Mouse (Mus musculus) intestine, embryonic 14.5 days (tissue): ENCODE measurements around the gene Mfap3. TPM values are rescaled to one million over a fixed set of nuclear protein-coding genes. Genes with fewer than 3 reads are reported as not detected.
"Not testable (repeated sequence)": the region's sequence is repeated elsewhere in the genome, so short reads cannot be mapped to it uniquely, and the experiment has no call there.

ENCODE experiments used
- ATAC-seq: fragments of 200-750 bp; cut with Nextera tagmentation; replicated peaks from 2 replicates; pipeline ENCODE4 v1.8.0; 2017; ENCODE audit warnings: low read depth, moderate number of reproducible peaks, moderate TSS enrichment, moderate library complexity; ENCODE audit not compliant: low FRiP score, low TSS enrichment
- DNase-seq: peaks from one replicate; pipeline ENCODE4 v3.0.0-alpha.2; 2018; ENCODE audit warnings: low spot score
- H3K27ac ChIP-seq: fragments of 300-500 bp; sonication (generic); 2 replicates; pipeline ENCODE4 v1.5.1; 2014; ENCODE audit warnings: low read depth, mild to moderate bottlenecking, control low read depth
- H3K27me3 ChIP-seq: fragments of 300-500 bp; sonication (generic); replicated peaks from 2 replicates; pipeline ENCODE4 v1.6.1; 2014; ENCODE audit warnings: low read length, control low read depth; ENCODE audit not compliant: control insufficient read depth, insufficient read depth
- H3K36me3 ChIP-seq: fragments of 300-500 bp; sonication (generic); 2 replicates; pipeline ENCODE4 v1.6.1; 2014; ENCODE audit warnings: low read length, control low read depth; ENCODE audit not compliant: control insufficient read depth, insufficient read depth
- H3K4me1 ChIP-seq: fragments of 300-500 bp; sonication (generic); replicated peaks from 2 replicates; pipeline ENCODE4 v1.6.1; 2014; ENCODE audit warnings: low read length, control low read depth, mixed read lengths; ENCODE audit not compliant: control insufficient read depth, insufficient read depth
- H3K4me2 ChIP-seq: fragments of 300-500 bp; sonication (generic); 2 replicates; pipeline ENCODE4 v1.6.1; 2014; ENCODE audit warnings: low read length
- H3K4me3 ChIP-seq: fragments of 300-500 bp; sonication (generic); 2 replicates; pipeline ENCODE4 v1.5.1; 2014; ENCODE audit warnings: low read depth, low read length, control low read depth, mixed read lengths
- H3K9ac ChIP-seq: fragments of 300-500 bp; sonication (generic); 2 replicates; pipeline ENCODE4 v1.6.1; 2014; ENCODE audit warnings: mild to moderate bottlenecking, low read length
- H3K9me3 ChIP-seq: fragments of 300-500 bp; sonication (generic); 2 replicates; pipeline ENCODE4 v1.6.1; 2016; ENCODE audit warnings: low read length, control low read depth; ENCODE audit not compliant: control insufficient read depth
- WGBS: fragments of 180-500 bp; shearing (Covaris S2); extraction: QIAGEN DNeasy Blood & Tissue Kit; methylation state at CpG from one replicate; pipeline ENCODE4 v1.1.7; 2014; 5-methylcytosine and 5-hydroxymethylcytosine counted together
- polyA plus RNA-seq: library from polyadenylated mRNA; unstranded; fragments of >200 nt; fragmentation: Nextera tagmentation; extraction: Ambion mirVana; gene quantifications from 2 replicates; pipeline ENCODE4 v1.2.1, GENCODE M21; 2014

Gene Mfap3
- polyA plus RNA-seq, 1 experiment from 2014 or later = 46.2 TPM

GRCm38 (mm10) chr11:57535912-57536311 is 17.4 kb downstream of the Mfap3 start:
- Histone ChIP-seq H3K36me3 (peaks cover 20% of the 10 kb centered on the region), H3K4me1 (no peaks in the 10 kb centered on the region), H3K9me3 (no peaks in the 10 kb centered on the region), H3K9ac (no peak overlapping the region), H3K27ac (no peak overlapping the region), H3K4me2 (no peak overlapping the region), H3K27me3 (no peaks in the 10 kb centered on the region), H3K4me3 (no peak overlapping the region)
- no peak for DNase-seq
- ATAC-seq = no peak
- WGBS = 92% methylated on average over 5 of the region's 5 CpGs

DNA sequence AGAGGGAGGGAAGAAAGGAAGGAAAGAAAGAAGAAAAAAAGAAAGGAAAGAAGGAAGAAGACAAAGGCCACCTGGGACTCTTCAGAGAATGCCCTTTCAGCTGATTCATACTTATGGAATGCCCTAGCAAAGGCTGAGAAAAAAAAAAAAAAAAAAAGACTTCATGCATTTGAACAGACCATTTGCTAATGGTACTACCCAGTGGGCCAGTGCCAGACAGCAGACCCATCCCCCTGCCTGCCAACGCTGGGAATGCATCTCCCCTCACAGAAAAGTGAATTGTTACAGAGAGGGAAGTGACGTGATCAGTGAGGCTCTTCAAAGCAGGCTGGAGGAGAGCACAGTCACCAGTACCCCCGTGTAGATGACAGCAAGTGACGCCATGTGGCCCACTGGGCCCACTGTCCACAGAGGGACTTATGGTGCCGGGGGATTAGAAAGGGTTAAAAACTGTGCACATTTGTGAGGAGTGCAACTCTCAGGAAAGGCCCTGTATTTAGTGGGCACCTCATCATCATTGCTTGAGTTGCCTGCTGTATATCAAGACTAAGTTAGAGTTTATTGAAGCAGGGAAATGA is 21.5 kb downstream of the Mfap3 start:
- no peaks in the 10 kb centered on the region for H3K9me3 ChIP-seq
- WGBS = 77% methylated on average over 5 of the region's 5 CpGs
- DNase-seq (no peak), ATAC-seq (no peak)
- no peak overlapping the region for H3K4me2 ChIP-seq
- H3K4me1 ChIP-seq = no peaks in the 10 kb centered on the region
- H3K9ac ChIP-seq = no peak overlapping the region
- H3K27ac ChIP-seq = no peak overlapping the region
- no peak overlapping the region for H3K4me3 ChIP-seq
- no peaks in the 10 kb centered on the region for H3K36me3 ChIP-seq
- no peaks in the 10 kb centered on the region for H3K27me3 ChIP-seq

DNA sequence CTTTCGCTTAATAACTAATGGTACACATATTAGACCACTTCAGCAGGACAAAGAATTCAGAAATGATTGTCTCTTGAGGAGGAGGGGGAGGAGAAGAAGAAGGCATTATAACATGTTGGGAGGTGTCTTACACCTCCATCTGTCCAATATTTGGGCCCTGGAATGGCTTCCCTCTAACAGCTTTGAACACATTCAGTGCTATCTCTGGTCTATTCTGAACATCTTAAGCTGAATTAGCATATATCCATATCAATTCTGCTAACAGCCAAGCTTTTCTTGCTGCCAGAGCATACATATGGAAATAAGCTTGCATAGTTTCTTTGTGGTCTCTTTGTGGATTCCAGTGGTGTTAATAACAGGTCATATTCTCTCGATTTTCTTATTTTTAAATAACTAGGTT is 22.2 kb downstream of the Mfap3 start:
- no peak for DNase-seq
- WGBS = 88% methylated on average over 2 of the region's 2 CpGs
- no peak for ATAC-seq

DNA sequence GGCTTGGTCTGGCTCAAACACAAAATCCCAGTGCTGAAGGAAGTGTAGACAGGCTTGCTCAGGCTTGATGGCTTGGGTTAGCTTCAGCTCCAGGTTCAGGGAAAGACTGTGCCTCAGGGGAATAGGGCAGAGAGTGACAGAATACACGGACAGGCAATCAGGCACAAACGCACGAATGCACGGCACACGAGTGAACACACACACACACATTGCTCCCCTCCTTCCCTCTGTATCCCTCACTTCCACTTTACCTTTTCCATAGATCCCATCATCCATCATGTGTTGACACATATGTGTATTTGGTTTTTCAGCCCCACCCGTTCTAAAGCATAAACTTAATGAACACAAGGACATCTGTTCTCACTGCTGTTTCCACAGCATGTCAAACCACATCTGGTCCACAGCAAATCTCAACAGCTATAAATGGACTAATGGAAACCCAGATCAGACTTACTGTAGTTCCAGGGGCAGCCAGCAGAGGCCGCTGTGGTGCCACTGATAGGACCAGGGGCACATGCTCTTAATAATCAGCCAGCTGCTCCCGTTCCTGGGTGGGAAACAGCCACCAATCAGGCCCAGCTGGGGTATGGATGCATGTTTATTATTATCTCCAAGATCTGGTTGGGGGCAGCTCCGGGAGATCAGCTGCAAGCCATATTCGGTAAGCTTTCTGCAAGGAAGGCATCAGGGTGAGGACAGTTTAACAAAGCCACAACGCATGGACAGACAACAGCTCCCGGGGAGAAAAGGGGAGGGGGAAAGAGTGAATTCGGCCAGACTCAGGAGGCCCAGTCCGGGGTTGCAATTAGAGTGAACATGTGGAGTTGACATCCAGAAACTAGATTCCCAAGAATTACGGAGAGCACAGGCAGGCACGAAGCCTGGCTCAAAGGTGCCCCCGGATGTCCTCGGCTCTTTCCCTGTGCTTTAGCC is 30.4 kb downstream of the Mfap3 start:
- Histone ChIP-seq H3K4me3 (no peak overlapping the region), H3K36me3 (no peaks in the 10 kb centered on the region), H3K9me3 (no peaks in the 10 kb centered on the region), H3K4me2 (peak overlapping the region; percentile 40), H3K4me1 (0 out of 2 replicates have a peak, but pooled peaks cover 5% of the 10 kb centered on the region), H3K27me3 (no peaks in the 10 kb centered on the region), H3K27ac (peak overlapping the region; percentile 64), H3K9ac (0 out of 2 replicates have a peak overlapping the region, but pooled peaks have one; percentile 20)
- DNase-seq = peak; percentile 99
- 33% methylated on average over 18 of the region's 18 CpGs for WGBS
- peak; percentile 79 for ATAC-seq

More for the DNA sequence above, 22.2 kb downstream of the Mfap3 start:
- Histone ChIP-seq H3K27me3 (no peaks in the 10 kb centered on the region), H3K9ac (no peak overlapping the region), H3K36me3 (no peaks in the 10 kb centered on the region), H3K27ac (no peak overlapping the region), H3K4me1 (no peaks in the 10 kb centered on the region), H3K9me3 (no peaks in the 10 kb centered on the region), H3K4me2 (no peak overlapping the region), H3K4me3 (no peak overlapping the region)

- 96% methylated on average over 2 of the region's 2 CpGs for WGBS
- no peak for DNase-seq
Observed at GRCm38 (mm10) chr11:57550230-57550629, 31.8 kb downstream of the Mfap3 start.

GRCm38 (mm10) chr11:57551016-57551415 is 32.6 kb downstream of the Mfap3 start:
- no peaks in the 10 kb centered on the region for H3K9me3 ChIP-seq
- H3K4me1 ChIP-seq = 0 out of 2 replicates have a peak, but pooled peaks cover 5% of the 10 kb centered on the region
- H3K27me3 ChIP-seq = no peaks in the 10 kb centered on the region
- ATAC-seq = no peak
- no peak overlapping the region for H3K27ac ChIP-seq
- H3K9ac ChIP-seq = no peak overlapping the region
- H3K36me3 ChIP-seq = no peaks in the 10 kb centered on the region
- no peak overlapping the region for H3K4me3 ChIP-seq
- 87% methylated on average over 8 of the region's 8 CpGs for WGBS
- no peak for DNase-seq
- H3K4me2 ChIP-seq = no peak overlapping the region

More at GRCm38 (mm10) chr11:57550230-57550629, 31.8 kb downstream of the Mfap3 start:
- H3K36me3 ChIP-seq = no peaks in the 10 kb centered on the region
- H3K27ac ChIP-seq = no peak overlapping the region
- ATAC-seq = no peak
- H3K9me3 ChIP-seq = no peaks in the 10 kb centered on the region
- no peak overlapping the region for H3K9ac ChIP-seq
- no peaks in the 10 kb centered on the region for H3K27me3 ChIP-seq
- no peak overlapping the region for H3K4me2 ChIP-seq
- H3K4me1 ChIP-seq = 0 out of 2 replicates have a peak, but pooled peaks cover 5% of the 10 kb centered on the region
- no peak overlapping the region for H3K4me3 ChIP-seq

GRCm38 (mm10) chr11:57553015-57553780 is 34.7 kb downstream of the Mfap3 start:
- Histone ChIP-seq H3K9me3 (no peaks in the 10 kb centered on the region), H3K4me1 (0 out of 2 replicates have a peak, but pooled peaks cover 5% of the 10 kb centered on the region), H3K4me3 (no peak overlapping the region), H3K27me3 (no peaks in the 10 kb centered on the region), H3K9ac (no peak overlapping the region), H3K27ac (no peak overlapping the region), H3K36me3 (no peaks in the 10 kb centered on the region), H3K4me2 (no peak overlapping the region)
- no peak for DNase-seq
- no peak for ATAC-seq
- 72% methylated on average over 9 of the region's 9 CpGs for WGBS

- not testable (repeated sequence) for H3K9me3 ChIP-seq, H3K36me3 ChIP-seq, H3K4me3 ChIP-seq, DNase-seq, H3K4me2 ChIP-seq, H3K4me1 ChIP-seq, ATAC-seq, H3K27me3 ChIP-seq, H3K9ac ChIP-seq, H3K27ac ChIP-seq
- WGBS = 92% methylated on average over 9 of the region's 10 CpGs
Observed at GRCm38 (mm10) chr11:57557936-57558335, 39.5 kb downstream of the Mfap3 start.
